Mouse (Mus musculus) adrenal gland, postnatal 4 days (tissue): ENCODE results near the gene Ggps1. TPM values are rescaled to one million over a fixed set of nuclear protein-coding genes. Genes with fewer than 3 reads are reported as not detected.
"Not testable (repeated sequence)": the region's sequence is repeated elsewhere in the genome, so short reads cannot be mapped to it uniquely, and the experiment has no call there.

ENCODE experiments used
- DNase-seq, 2 experiments: peaks; one replicate each; pipeline ENCODE4 v3.0.0; 2021 to 2022; ENCODE audit warnings: low spot score in 2 of 2, mixed read lengths in 2 of 2
- total RNA-seq, 2 experiments: library from RNA; stranded (reverse); gene quantifications; 2 replicates each; pipeline ENCODE4 v1.2.3; 2021

The Ggps1 gene
- total RNA-seq, 2 experiments from 2014 or later = 41.8 to 45.9 TPM

- DNase-seq = peak; percentile 74 to 81
Measured at GRCm38 (mm10) chr13:14039292-14039965, 23.9 kb downstream of the Ggps1 start, which contains the start of gene Tbce. Gene Tbce, minus strand, starts transcription at chr13:14039638.

DNA sequence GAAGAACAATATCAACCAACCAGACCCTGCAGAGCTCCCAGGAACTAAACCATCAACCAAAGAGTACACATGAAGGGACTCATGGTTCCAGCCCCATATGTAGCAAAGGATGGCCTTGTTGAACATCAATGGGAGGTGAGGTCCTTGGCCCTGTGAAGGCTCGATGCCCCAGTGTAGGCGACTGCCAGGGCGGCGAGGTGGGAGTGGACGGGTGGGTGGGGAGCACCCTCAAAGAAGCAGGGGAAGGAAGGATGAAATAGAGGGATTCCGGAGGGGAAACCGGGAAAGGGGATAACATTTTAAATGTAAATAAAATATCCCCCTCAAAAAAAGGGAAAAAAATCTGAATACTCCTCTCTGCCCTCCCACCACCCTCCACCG is 24.4 kb downstream of the Ggps1 start:
- no peak for DNase-seq

GRCm38 (mm10) chr13:14035875-14036630 is 27.2 kb downstream of the Ggps1 start:
- DNase-seq = no peak

DNA sequence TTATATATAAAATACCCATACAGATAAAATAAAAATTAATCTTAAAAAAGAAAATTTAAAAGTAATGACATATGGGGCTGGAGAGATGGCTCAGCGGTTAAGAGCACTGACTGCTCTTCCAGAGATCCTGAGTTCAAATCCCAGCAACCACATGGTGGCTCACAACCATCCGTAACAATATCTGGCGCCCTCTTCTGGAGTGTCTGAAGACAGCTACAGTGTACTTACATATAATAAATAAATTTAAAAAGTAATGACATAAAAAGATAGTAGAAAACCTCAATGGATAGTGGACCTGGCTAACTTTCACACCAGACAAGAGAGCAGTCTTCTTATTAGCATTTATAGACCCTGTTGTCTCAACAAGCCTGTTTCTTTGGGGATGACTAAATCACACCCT is 27.9 kb downstream of the Ggps1 start:
- not testable (repeated sequence) for DNase-seq

DNA sequence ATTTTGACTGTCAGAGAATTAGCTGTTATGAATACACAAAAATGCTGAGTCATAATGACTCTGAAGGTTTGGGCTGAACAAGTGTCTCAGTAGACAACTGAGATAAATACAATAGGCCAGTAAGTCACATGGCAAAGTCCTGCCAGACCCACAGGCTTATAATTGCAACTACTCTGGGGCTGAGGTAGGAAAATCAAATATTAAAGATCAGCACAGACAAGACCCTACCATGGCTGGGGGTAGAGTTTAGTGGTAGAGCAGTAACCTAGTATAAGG is 29.3 kb downstream of the Ggps1 start:
- DNase-seq = no peak

- no peak for DNase-seq
Measured at GRCm38 (mm10) chr13:14033309-14034072, 29.8 kb downstream of the Ggps1 start.

GRCm38 (mm10) chr13:14026154-14026820 is 37.0 kb downstream of the Ggps1 start:
- DNase-seq = no peak

- no peak for DNase-seq
Measured at GRCm38 (mm10) chr13:14025554-14025953, 37.7 kb downstream of the Ggps1 start.

DNA sequence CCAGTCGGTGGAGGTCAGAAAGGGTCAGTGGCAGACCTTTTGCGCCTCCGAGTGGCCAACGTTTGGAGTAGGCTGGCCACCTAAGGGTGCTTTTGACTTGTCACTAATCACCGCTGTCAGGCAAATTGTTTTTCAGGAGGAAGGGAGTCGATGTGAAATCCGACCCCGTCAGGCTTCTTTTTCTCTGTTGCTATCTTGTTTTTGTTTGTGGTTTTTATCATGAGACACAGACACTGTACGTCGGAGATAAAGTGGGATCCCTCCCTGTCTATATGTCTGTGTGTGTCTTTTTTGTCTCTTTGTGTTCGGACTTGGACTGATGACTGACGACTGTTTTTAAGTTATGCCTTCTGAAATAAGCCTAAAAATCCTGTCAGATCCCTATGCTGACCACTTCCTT is 41.9 kb downstream of the Ggps1 start:
- not testable (repeated sequence) for DNase-seq

- no peak for DNase-seq
Measured at GRCm38 (mm10) chr13:14018852-14019251, 44.4 kb downstream of the Ggps1 start.

- no peak for DNase-seq
Measured at GRCm38 (mm10) chr13:14018283-14018682, 45.0 kb downstream of the Ggps1 start.

DNA sequence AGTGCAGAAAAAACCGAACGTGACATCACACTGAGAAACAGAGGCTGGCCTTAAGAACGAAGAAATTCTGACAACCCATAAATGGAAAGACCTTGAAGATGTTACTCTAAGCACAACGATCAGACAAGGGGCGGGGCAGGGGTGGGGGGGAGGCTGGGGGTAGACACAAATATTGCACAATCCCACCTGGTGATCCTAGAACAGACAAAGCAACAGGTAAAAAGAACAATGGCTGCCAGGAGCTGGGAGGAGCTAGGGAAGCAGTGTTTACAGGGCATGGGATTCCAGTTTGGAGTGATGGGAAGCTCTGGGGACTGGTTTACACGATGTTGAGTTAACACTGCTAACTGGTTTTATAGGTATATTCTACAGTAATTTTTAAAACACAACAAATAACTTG is 47.7 kb downstream of the Ggps1 start:
- no peak for DNase-seq

GRCm38 (mm10) chr13:14014540-14014939 is 48.7 kb downstream of the Ggps1 start:
- no peak for DNase-seq

DNA sequence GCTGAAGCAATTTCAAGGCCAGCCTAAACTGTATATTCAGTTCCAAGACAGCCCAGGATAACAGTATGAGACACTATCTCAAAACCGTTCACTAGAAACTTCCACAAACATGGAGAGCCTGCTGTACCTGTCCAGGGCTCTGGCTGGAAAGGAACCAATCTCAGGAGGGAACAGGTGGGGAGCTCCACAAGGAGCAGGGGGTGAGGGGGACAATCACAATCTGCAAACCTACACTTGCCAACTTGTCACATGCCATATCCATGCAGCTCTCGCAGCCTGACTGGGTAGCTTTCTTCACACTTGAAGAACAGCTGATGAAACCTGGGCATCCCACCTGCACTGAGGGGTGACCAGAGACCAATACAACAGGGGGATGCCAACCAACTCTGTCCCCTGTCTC is 49.3 kb downstream of the Ggps1 start:
- no peak for DNase-seq

DNA sequence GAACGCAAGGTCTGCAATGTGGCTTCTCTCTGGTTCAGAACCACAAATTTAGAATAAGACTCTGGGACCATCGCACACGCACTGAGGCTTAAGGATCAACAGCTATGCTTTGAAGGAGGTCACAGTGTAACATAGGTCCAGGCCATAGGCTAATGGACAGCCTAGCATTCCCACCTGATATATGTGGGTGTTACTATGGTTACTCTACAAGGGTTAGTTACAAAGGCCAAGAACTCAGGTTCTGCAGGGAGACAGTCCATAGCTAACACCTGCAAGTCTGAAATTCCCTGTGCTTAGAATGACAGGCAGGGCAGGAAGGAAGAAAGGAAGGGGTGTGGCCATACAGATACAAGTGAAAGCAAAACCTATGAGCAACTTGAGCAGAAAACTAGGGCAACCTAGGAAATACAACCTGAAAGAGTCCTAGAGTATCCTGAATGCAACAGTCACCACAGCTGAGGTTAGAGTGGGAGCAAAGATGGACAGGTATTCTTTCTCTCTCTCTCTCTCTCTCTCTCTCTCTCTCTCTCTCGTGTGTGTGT is 51.8 kb downstream of the Ggps1 start:
- no peak for DNase-seq

DNA sequence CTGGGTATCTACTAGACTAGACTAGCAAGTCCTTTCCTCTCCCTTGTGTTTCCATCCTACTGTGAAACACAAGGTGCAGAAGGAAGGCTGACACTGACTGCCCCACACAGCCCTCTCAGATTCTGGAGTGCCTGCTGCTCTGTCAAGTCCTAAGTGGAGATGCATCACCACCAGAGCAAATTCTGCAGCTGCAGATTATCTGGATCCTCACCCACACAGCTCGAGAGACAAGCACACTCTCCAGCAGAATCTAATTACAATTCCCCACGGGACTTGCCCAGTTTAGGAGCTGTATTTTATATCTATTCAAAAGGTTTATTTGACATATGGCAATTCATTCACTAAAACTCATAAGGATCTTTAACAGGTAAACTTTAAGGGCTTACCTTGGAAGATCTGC is 57.2 kb downstream of the Ggps1 start:
- no peak for DNase-seq

GRCm38 (mm10) chr13:14004999-14005398 is 58.3 kb downstream of the Ggps1 start:
- no peak for DNase-seq

DNA sequence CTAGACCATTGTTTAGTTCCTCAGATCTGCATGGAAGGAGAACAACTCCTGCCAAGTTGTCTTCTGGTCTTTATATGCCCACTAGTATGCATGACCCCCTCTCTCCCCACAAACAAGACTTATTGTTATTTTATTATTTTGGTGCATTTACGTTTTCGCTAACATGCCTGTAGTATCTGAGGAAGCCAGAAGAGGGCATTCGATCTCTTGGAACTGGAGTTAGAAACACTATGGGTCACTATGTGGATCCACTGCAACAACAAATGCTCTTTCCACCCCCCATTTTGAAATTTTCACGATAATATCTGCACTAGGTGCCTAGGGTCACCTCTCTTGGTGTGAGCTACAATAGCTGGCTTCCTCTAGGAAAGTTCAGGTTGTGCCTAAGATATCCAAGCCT is 59.2 kb downstream of the Ggps1 start:
- DNase-seq = no peak

DNA sequence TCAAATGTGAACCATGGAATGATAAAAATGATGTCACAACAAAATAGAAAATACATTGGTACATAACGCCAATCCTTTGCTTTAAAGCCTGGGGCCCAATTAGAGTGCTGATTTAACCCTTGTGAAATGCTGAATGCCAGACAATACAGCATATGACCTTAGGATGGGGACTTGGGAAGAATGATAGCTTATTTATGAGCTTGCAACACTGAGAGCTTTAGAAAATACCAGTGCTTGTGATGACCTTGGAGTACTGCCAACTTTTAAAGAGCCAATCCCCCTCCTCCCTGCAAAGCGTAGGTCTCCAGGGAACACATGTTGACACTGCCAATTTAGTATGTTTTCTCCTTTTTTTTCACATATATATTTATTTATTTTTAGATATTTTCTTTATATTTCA is 60.6 kb downstream of the Ggps1 start:
- no peak for DNase-seq
